Mouse (Mus musculus) neutrophil, adult 5-6 weeks (primary cell): ENCODE measurements around the gene Chn2. TPM values are rescaled to one million over a fixed set of nuclear protein-coding genes. Genes with fewer than 3 reads are reported as not detected.

Source experiments
- ATAC-seq: fragments of 151-379, 151-347 bp; 2 replicates; pipeline ENCODE4 v1.8.0; 2017; ENCODE audit warnings: mild to moderate bottlenecking, moderate TSS enrichment; ENCODE audit not compliant: insufficient number of reproducible peaks, poor library complexity, low FRiP score, severe bottlenecking; ENCODE audit errors: extremely low read depth
- total RNA-seq: library from RNA; stranded (forward); fragments of 200-1000 nt; gene quantifications from 2 replicates; pipeline ENCODE4 v1.2.3, GENCODE M21; 2017

Chn2 gene
- total RNA-seq, 1 experiment from 2014 or later: 6.4 TPM

GRCm38 (mm10) chr6:54251401-54252191 is 212.2 kb downstream of the Chn2 start:
- ATAC-seq: no peak

- ATAC-seq: no peak
Measured at GRCm38 (mm10) chr6:54253206-54253605, 213.9 kb downstream of the Chn2 start.

GRCm38 (mm10) chr6:54253881-54254280 is 214.5 kb downstream of the Chn2 start:
- no peak for ATAC-seq

GRCm38 (mm10) chr6:54254759-54255158 is 215.4 kb downstream of the Chn2 start:
- no peak for ATAC-seq

- ATAC-seq: no peak
Measured at GRCm38 (mm10) chr6:54255321-54255720, 216.0 kb downstream of the Chn2 start.

GRCm38 (mm10) chr6:54256397-54256796 is 217.0 kb downstream of the Chn2 start:
- no peak for ATAC-seq

- ATAC-seq: no peak
Measured at GRCm38 (mm10) chr6:54257552-54257951, 218.2 kb downstream of the Chn2 start.

GRCm38 (mm10) chr6:54258462-54258861 is 219.1 kb downstream of the Chn2 start:
- no peak for ATAC-seq

GRCm38 (mm10) chr6:54262732-54263131 is 223.4 kb downstream of the Chn2 start:
- ATAC-seq: no peak

- no peak for ATAC-seq
Measured at GRCm38 (mm10) chr6:54263890-54264289, 224.5 kb downstream of the Chn2 start.

- no peak for ATAC-seq
Measured at GRCm38 (mm10) chr6:54264537-54264936, 225.2 kb downstream of the Chn2 start.

- ATAC-seq: no peak
Measured at GRCm38 (mm10) chr6:54265384-54265783, 226.0 kb downstream of the Chn2 start.

- ATAC-seq: no peak
Measured at GRCm38 (mm10) chr6:54272556-54273378, 233.4 kb downstream of the Chn2 start.

- ATAC-seq: no peak
Measured at GRCm38 (mm10) chr6:54273379-54273730, 234.0 kb downstream of the Chn2 start.

- no peak for ATAC-seq
Measured at GRCm38 (mm10) chr6:54277234-54277633, 237.9 kb downstream of the Chn2 start.

GRCm38 (mm10) chr6:54277828-54278227 is 238.5 kb downstream of the Chn2 start:
- ATAC-seq: no peak

- ATAC-seq: no peak
Measured at GRCm38 (mm10) chr6:54278613-54279012, 239.3 kb downstream of the Chn2 start.

- ATAC-seq: no peak
Measured at GRCm38 (mm10) chr6:54279391-54279790, 240.0 kb downstream of the Chn2 start.

- ATAC-seq: no peak
Measured at GRCm38 (mm10) chr6:54280248-54280647, 240.9 kb downstream of the Chn2 start.

GRCm38 (mm10) chr6:54283299-54283698 is 243.9 kb downstream of the Chn2 start:
- no peak for ATAC-seq
